Mouse (Mus musculus) C2C12 (cell line): ENCODE results near the gene Brwd1. TPM values are rescaled to one million over a fixed set of nuclear protein-coding genes. Genes with fewer than 3 reads are reported as not detected.
"Not testable (repeated sequence)": the region's sequence is repeated elsewhere in the genome, so short reads cannot be mapped to it uniquely, and the experiment has no call there.

Experiments used
- H3K27me3 ChIP-seq: one replicate; pipeline ENCODE4 v1.6.1; 2011; ENCODE audit not compliant: control insufficient read depth, insufficient read depth, insufficient read length
- H3K36me3 ChIP-seq: one replicate; pipeline ENCODE4 v1.6.1; 2011; ENCODE audit not compliant: control insufficient read depth, insufficient read depth
- H3K4me3 ChIP-seq: one replicate; pipeline ENCODE4 v1.5.1; 2011; ENCODE audit warnings: mild to moderate bottlenecking, control low read depth; ENCODE audit not compliant: poor library complexity, insufficient read depth, severe bottlenecking
- H3K79me2 ChIP-seq: one replicate; pipeline ENCODE4 v1.6.1; 2011; ENCODE audit not compliant: control insufficient read depth, insufficient read depth
- H3K79me3 ChIP-seq: one replicate; pipeline ENCODE4 v1.6.1; 2011; ENCODE audit warnings: low read depth, control low read depth
- H3ac ChIP-seq: one replicate; pipeline ENCODE3; 2011; ENCODE audit warnings: low read depth; ENCODE audit not compliant: control insufficient read depth, insufficient read length
- CEBPB ChIP-seq: IDR thresholded peaks from one replicate; pipeline ENCODE4 v1.6.1; 2011; ENCODE audit warnings: low read depth, mild to moderate bottlenecking, control low read depth, moderate library complexity
- CTCF ChIP-seq: IDR thresholded peaks from one replicate; pipeline ENCODE4 v1.5.1; 2011; ENCODE audit not compliant: control insufficient read depth, insufficient read depth, insufficient read length
- FOSL1 ChIP-seq: IDR thresholded peaks from one replicate; pipeline ENCODE4 v1.8.0; 2011; ENCODE audit warnings: mild to moderate bottlenecking, low read length; ENCODE audit not compliant: poor library complexity, insufficient read depth, severe bottlenecking
- MAX ChIP-seq: IDR thresholded peaks from one replicate; pipeline ENCODE4 v1.6.1; 2011; ENCODE audit warnings: mild to moderate bottlenecking, control low read depth
- MYOD1 ChIP-seq: IDR thresholded peaks from one replicate; pipeline ENCODE4 v1.6.1; 2011; ENCODE audit warnings: low read depth; ENCODE audit not compliant: control insufficient read depth, insufficient read length
- MYOG ChIP-seq: IDR thresholded peaks from one replicate; pipeline ENCODE4 v1.6.1; 2011; ENCODE audit not compliant: control insufficient read depth, insufficient read length; ENCODE audit errors: extremely low read depth
- USF1 ChIP-seq: IDR thresholded peaks from one replicate; pipeline ENCODE4 v1.6.1; 2011; ENCODE audit warnings: low read depth, mild to moderate bottlenecking, control low read depth, moderate library complexity
- polyA plus RNA-seq: library from polyadenylated mRNA; unstranded; fragments of >200 nt; fragmentation: generic; extraction: Trizol; gene quantifications from one replicate; pipeline ENCODE4 v1.2.1, GENCODE M21; 2012; ENCODE audit warnings: missing spikeins

Gene Brwd1
- polyA plus RNA-seq, 1 experiment, result 11.1 TPM

DNA sequence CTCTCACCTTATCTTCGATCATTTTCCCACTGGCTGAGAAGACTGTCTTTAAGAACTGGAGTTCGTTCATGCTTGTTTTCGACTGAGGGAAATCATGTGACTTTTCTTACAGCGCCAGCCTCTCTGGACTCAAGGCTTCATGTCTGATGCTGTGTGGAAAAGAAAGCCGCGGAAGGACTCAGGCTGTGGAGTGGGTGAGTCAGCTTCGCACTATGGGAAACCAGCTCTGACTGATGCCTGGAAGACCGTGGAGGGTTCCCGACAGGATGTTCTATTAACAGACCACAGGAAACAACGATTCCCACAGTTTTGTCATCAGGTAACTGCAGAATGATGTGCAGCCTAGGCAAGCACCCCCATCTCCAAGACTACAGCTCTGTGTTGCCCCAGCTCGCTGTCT lies 114.9 kb downstream of the Brwd1 start:
- Histone ChIP-seq H3ac (no peak overlapping the region), H3K4me3 (no peak overlapping the region), H3K79me3 (no peaks in the 10 kb centered on the region), H3K27me3 (no peaks in the 10 kb centered on the region), H3K36me3 (no peaks in the 10 kb centered on the region), H3K79me2 (no peaks in the 10 kb centered on the region)
- no peak for TF ChIP-seq MYOG
- TF ChIP-seq USF1, result no peak
- no peak for TF ChIP-seq FOSL1
- TF ChIP-seq CTCF, result no peak
- no peak for TF ChIP-seq MYOD1
- no peak for TF ChIP-seq MAX

DNA sequence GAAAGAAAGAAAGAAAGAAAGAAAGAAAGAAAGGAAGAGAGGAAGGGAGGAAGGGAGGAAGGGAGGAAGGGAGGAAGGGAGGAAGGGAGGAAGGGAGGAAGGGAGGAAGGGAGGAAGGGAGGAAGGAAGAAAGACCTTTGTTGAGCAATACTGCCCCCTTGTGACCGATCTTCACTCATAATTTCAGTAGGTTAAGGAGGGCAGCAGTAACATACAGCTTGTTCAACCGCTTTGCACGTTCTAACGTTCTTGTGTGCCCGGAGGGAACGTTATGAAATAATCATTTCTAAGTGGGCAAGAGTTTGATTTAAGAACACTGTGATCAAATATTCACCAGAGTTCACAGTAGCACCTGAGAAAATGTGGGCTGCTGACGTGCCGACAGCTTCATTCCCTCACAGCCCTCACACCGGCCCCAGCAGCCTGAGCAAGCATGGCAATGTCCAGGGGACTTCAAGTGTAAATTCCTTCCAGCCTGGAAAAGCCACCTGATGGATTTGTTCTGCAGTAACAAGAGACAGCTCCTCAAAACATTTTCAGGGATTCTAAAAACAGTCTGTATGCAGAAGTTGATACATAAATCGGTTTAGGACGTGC lies 117.8 kb downstream of the Brwd1 start:
- Histone ChIP-seq H3ac (no peak overlapping the region), H3K36me3 (no peaks in the 10 kb centered on the region), H3K27me3 (no peaks in the 10 kb centered on the region), H3K79me3 (no peaks in the 10 kb centered on the region), H3K79me2 (no peaks in the 10 kb centered on the region), H3K4me3 (no peak overlapping the region)
- TF ChIP-seq CTCF, result peak; percentile 47
- TF ChIP-seq USF1, result no peak
- TF ChIP-seq MAX, result no peak
- TF ChIP-seq FOSL1, result no peak
- no peak for TF ChIP-seq CEBPB

DNA sequence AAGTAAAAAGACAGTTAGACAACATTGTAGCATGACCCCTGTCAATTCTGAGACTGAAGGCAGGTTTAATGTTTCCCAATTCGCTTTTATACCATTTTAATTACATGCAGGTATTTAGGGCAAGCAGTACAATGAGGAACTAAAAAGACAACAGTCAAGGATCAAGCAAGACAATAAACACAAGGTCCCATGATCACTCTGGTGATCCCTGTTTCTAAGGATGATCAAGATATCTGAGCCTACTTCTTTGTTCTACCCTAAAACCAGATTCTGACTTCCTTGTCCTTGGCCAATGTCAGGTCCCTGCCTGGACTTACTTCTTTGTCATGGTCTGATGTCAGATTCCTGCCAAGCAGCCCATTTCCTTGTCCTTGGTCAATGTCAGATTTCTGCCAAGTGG lies 120.8 kb downstream of the Brwd1 start:
- not testable (repeated sequence) for H3K27me3 ChIP-seq, H3K36me3 ChIP-seq, H3K79me2 ChIP-seq, H3ac ChIP-seq, H3K79me3 ChIP-seq, H3K4me3 ChIP-seq

DNA sequence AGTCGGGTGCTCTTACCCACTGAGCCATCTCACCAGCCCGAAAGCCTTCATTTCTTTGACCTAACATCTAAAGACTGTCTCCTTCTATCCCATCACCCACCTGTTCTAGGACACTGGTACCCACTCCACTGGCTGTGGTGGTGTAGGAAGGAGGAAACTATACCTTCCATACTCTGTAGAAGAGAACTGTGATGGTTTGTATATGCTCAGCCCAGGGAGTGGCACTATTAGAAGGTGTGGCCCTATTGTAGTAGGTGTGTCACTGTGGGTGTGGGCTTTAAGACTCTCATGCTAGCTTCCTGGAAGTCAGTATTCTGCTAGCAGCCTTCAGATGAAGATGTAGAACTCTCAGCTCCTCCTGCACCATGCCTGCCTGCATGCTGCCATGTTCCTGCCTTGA lies 121.6 kb downstream of the Brwd1 start:
- not testable (repeated sequence) for H3K36me3 ChIP-seq, H3K79me3 ChIP-seq, H3K79me2 ChIP-seq, H3K27me3 ChIP-seq, H3K4me3 ChIP-seq, H3ac ChIP-seq

DNA sequence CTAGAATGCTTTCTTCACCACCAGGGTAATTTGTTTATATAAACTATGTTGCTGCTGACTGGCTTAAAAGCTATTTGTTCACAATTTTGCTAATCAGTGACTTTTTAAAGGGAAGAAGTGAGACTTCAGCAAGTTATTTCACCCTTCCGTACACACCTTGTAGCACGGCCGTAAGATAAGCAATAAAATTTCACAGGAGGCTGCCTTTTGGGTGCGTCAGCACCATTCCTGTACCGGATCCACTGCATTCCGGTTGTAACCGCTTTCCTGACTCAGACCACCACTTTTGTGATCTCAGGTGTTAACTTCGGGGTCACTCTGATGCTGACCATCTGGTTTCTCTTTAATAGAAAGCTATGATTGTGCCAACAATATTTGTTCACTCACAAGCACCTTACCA lies 124.2 kb downstream of the Brwd1 start:
- H3K4me3 ChIP-seq, result no peak overlapping the region
- no peaks in the 10 kb centered on the region for H3K79me3 ChIP-seq
- no peak for TF ChIP-seq MYOG
- TF ChIP-seq FOSL1, result no peak
- TF ChIP-seq CEBPB, result no peak
- no peak for TF ChIP-seq USF1
- no peak for TF ChIP-seq MAX
- no peak for TF ChIP-seq MYOD1
- TF ChIP-seq CTCF, result no peak
- H3K36me3 ChIP-seq, result no peaks in the 10 kb centered on the region
- no peaks in the 10 kb centered on the region for H3K79me2 ChIP-seq
- no peaks in the 10 kb centered on the region for H3K27me3 ChIP-seq
- no peak overlapping the region for H3ac ChIP-seq

DNA sequence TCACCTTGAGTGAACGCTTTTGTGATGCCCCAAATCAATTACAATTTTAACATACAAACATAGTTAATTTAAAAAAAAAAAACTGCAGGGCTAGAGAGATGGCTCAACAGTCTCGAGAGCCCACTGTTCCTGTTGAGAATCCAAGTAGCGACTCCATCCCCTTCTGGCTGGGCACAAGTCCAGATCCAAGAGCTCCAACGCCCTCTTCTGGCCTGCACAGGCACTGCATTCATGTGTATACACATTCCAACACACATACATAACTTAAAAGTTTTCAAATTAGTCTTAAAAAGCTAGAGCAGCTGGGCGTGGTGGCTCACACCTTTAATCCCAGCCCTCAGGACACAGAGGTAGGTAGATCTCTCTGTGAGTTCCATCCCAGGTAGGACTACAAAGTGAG lies 125.7 kb downstream of the Brwd1 start:
- no peaks in the 10 kb centered on the region for H3K27me3 ChIP-seq
- TF ChIP-seq CTCF, result no peak
- TF ChIP-seq USF1, result no peak
- no peaks in the 10 kb centered on the region for H3K79me2 ChIP-seq
- H3ac ChIP-seq, result no peak overlapping the region
- H3K36me3 ChIP-seq, result no peaks in the 10 kb centered on the region
- no peaks in the 10 kb centered on the region for H3K79me3 ChIP-seq
- H3K4me3 ChIP-seq, result no peak overlapping the region

DNA sequence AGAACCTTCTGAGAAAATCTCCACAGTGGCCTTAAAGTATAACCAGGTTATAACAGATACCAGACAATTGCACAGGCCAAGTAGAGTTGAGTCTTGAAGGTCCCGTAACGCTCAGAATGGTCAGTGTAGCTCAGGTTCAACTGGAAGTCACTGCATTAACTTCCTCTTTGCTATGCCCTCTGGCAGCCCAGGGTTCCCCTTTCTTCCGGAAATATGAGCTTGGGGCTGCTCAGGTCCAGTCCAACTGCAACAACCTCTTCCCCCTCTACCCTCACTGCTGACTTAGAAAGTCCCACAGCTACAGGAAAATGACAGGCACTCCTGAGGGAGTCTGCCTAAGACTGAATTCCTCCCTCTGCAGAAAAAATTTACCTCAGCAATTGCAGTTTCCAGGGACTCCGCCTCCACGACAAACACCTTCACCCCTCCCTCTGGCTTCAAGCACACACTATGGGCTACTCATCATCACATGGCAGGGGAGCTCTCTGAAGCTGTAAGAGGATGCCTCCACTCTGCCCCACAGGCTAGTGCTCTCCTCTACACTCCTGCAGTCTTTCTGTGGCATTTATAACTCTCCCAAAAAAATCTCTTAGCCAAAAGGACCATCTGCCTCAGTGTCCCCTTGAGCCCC lies 126.5 kb downstream of the Brwd1 start:
- TF ChIP-seq MYOG, result no peak
- no peak for TF ChIP-seq USF1
- TF ChIP-seq MAX, result no peak
- no peak for TF ChIP-seq FOSL1
- no peak for TF ChIP-seq CTCF
- TF ChIP-seq MYOD1, result no peak
- no peak for TF ChIP-seq CEBPB
- Histone ChIP-seq H3K27me3 (no peaks in the 10 kb centered on the region), H3K79me3 (no peaks in the 10 kb centered on the region), H3K4me3 (no peak overlapping the region), H3K79me2 (no peaks in the 10 kb centered on the region), H3ac (no peak overlapping the region), H3K36me3 (no peaks in the 10 kb centered on the region)
